Mouse (Mus musculus) embryonic fibroblast, embryonic 13.5 days (primary cell): ENCODE results near the gene Camsap1.

Experiments
- CTCF ChIP-seq: IDR thresholded peaks from 2 replicates; pipeline ENCODE4 v1.5.1; 2011; ENCODE audit warnings: mild to moderate bottlenecking, control low read depth, low read length, moderate library complexity, borderline replicate concordance; ENCODE audit not compliant: insufficient read depth
- POLR2A ChIP-seq: IDR thresholded peaks from 2 replicates; pipeline ENCODE4 v1.6.1; 2011; ENCODE audit warnings: low read depth, mild to moderate bottlenecking, control low read depth, low read length, moderate library complexity

DNA sequence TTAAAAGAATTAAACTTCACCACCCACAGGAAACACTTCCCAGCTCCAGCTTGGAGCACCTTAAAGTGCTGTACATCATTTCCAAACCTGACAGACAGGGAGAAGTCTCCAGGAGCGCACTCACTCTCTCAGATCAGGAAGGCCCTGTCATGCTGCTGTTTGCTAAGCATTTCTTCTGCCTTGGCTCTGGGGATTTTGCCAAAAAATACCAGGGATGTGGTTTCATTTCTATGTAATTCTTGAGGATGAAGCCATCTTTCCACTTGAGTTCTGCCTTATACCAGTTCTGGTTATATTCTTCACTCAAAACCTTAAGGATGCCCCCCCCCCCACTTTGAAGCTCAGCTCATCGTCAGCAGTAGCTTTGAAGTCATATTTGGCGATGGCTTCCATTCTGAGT, 11.7 kb upstream of the Camsap1 start:
- TF ChIP-seq CTCF (no peak), POLR2A (no peak)
